Mouse (Mus musculus) heart, adult 2 months (tissue): ENCODE measurements around the gene Sp4. TPM values are rescaled to one million over a fixed set of nuclear protein-coding genes. Genes with fewer than 3 reads are reported as not detected.

Experiments used
- DNase-seq, 2 experiments: peaks; one replicate each; pipeline ENCODE4 v3.0.0; 2021
- H3K27ac ChIP-seq: fragments of 200-600 bp; 2 replicates; pipeline ENCODE4 v1.8.1; 2022
- H3K27me3 ChIP-seq: fragments of 200-500 bp; 2 replicates; pipeline ENCODE4 v1.6.1; 2012; ENCODE audit warnings: mild to moderate bottlenecking, low read length, inconsistent platforms, mixed read lengths; ENCODE audit not compliant: control insufficient read depth, insufficient read depth
- H3K36me3 ChIP-seq: fragments of 200-500 bp; 2 replicates; pipeline ENCODE4 v1.6.1; 2012; ENCODE audit warnings: low read length, inconsistent platforms; ENCODE audit not compliant: control insufficient read depth, insufficient read depth
- H3K4me1 ChIP-seq: fragments of 200-500 bp; 2 replicates; pipeline ENCODE4 v1.6.1; 2011; ENCODE audit warnings: low read length; ENCODE audit not compliant: control insufficient read depth, insufficient read depth
- H3K4me3 ChIP-seq: fragments of 200-600 bp; 2 replicates; pipeline ENCODE4 v1.8.1; 2022
- H3K79me2 ChIP-seq: fragments of 200-500 bp; replicated peaks from 2 replicates; pipeline ENCODE4 v1.6.1; 2012; ENCODE audit warnings: mild to moderate bottlenecking, inconsistent platforms, low read length, moderate library complexity, mixed read lengths; ENCODE audit not compliant: control insufficient read depth, insufficient read depth
- H3K9ac ChIP-seq: fragments of 200-500 bp; 2 replicates; pipeline ENCODE4 v1.6.1; 2012; ENCODE audit warnings: low read depth, mild to moderate bottlenecking, control low read depth, inconsistent platforms, low read length, mixed read lengths
- CTCF ChIP-seq: fragments of 200-600 bp; IDR thresholded peaks from 2 replicates; pipeline ENCODE4 v1.8.1; 2022; ENCODE audit warnings: antibody characterized with exemption, mild to moderate bottlenecking, moderate library complexity
- EP300 ChIP-seq: fragments of 200-500 bp; IDR thresholded peaks from 2 replicates; pipeline ENCODE4 v1.6.1; 2011; ENCODE audit warnings: low read depth, low read length, control low read depth; ENCODE audit not compliant: insufficient read depth
- POLR2A ChIP-seq: fragments of 200-500 bp; IDR thresholded peaks from 2 replicates; pipeline ENCODE4 v1.6.1; 2011; ENCODE audit warnings: mild to moderate bottlenecking, low read depth, low read length, control low read depth; ENCODE audit not compliant: insufficient read depth
- WGBS: fragments of 180-500 bp; shearing (Covaris S2); methylation state at CpG from one replicate; pipeline ENCODE4 v1.1.7; 2018; 5-methylcytosine and 5-hydroxymethylcytosine counted together
- intact Hi-C: fragments of 180-260 bp; cut with DNase I; formaldehyde crosslinking; loops from one replicate; pipeline ENCODE4 v1.15.1; 2025
- polyA plus RNA-seq: library from polyadenylated mRNA; depleted of rRNA; stranded (reverse); fragments of >200 nt; gene quantifications from 2 replicates; pipeline ENCODE4 v1.2.3, GENCODE M21; 2012
- total RNA-seq, 2 experiments: library from RNA; stranded (reverse); gene quantifications; 2 replicates each; pipeline ENCODE4 v1.2.3; 2021

Sp4 gene
- total and polyA plus RNA-seq, 3 experiments: 4.4 to 12.0 (median 9.5) TPM

- no peak for DNase-seq
- Histone ChIP-seq H3K27ac (no peak overlapping the region), H3K36me3 (no peaks in the 10 kb centered on the region), H3K4me3 (no peak overlapping the region), H3K27me3 (no peaks in the 10 kb centered on the region), H3K79me2 (no peaks in the 10 kb centered on the region), H3K4me1 (no peaks in the 10 kb centered on the region), H3K9ac (no peak overlapping the region)
- no peak for TF ChIP-seq EP300
- no peak for TF ChIP-seq POLR2A
- no peak for TF ChIP-seq CTCF
- WGBS: 91% methylated on average over 2 of the region's 2 CpGs
- intact Hi-C loops: no loop called here
Observed at GRCm38 (mm10) chr12:118326161-118326560, 24.9 kb upstream of the Sp4 start.

- H3K4me1 ChIP-seq: no peaks in the 10 kb centered on the region
- no peak for DNase-seq
- intact Hi-C loops: no loop called here
- TF ChIP-seq EP300 (no peak), POLR2A (no peak), CTCF (no peak)
- no peak overlapping the region for H3K4me3 ChIP-seq
- H3K27ac ChIP-seq: no peak overlapping the region
- H3K9ac ChIP-seq: no peak overlapping the region
- no peaks in the 10 kb centered on the region for H3K79me2 ChIP-seq
- no peaks in the 10 kb centered on the region for H3K27me3 ChIP-seq
- H3K36me3 ChIP-seq: no peaks in the 10 kb centered on the region
Observed at GRCm38 (mm10) chr12:118320076-118320475, 18.8 kb upstream of the Sp4 start.

GRCm38 (mm10) chr12:118314477-118314845 lies 13.2 kb upstream of the Sp4 start:
- no peak overlapping the region for H3K9ac ChIP-seq
- TF ChIP-seq CTCF: no peak
- TF ChIP-seq EP300: no peak
- TF ChIP-seq POLR2A: no peak
- H3K4me3 ChIP-seq: no peak overlapping the region
- no peak for DNase-seq
- no peaks in the 10 kb centered on the region for H3K79me2 ChIP-seq
- no peaks in the 10 kb centered on the region for H3K36me3 ChIP-seq
- intact Hi-C loops: no loop called here
- no peaks in the 10 kb centered on the region for H3K27me3 ChIP-seq
- no peak overlapping the region for H3K27ac ChIP-seq
- H3K4me1 ChIP-seq: no peaks in the 10 kb centered on the region
- WGBS: 44% methylated on average over 2 of the region's 2 CpGs

GRCm38 (mm10) chr12:118313805-118314476 lies 12.7 kb upstream of the Sp4 start:
- no peak for TF ChIP-seq CTCF
- no peak for TF ChIP-seq POLR2A
- TF ChIP-seq EP300: no peak
- no peak overlapping the region for H3K9ac ChIP-seq
- H3K79me2 ChIP-seq: no peaks in the 10 kb centered on the region
- no peak for DNase-seq
- no peaks in the 10 kb centered on the region for H3K27me3 ChIP-seq
- H3K27ac ChIP-seq: no peak overlapping the region
- H3K4me1 ChIP-seq: no peaks in the 10 kb centered on the region
- 66% methylated on average over 3 of the region's 3 CpGs for WGBS
- H3K4me3 ChIP-seq: no peak overlapping the region
- intact Hi-C loops: no loop called here
- no peaks in the 10 kb centered on the region for H3K36me3 ChIP-seq

- TF ChIP-seq EP300 (no peak), CTCF (no peak), POLR2A (no peak)
- intact Hi-C loops: loop anchor here (10.0 kb wide), 1 partner anchor 541 kb away; the partner anchor contains the start of gene Sp8
- Histone ChIP-seq H3K27me3 (no peaks in the 10 kb centered on the region), H3K4me3 (no peak overlapping the region), H3K79me2 (no peaks in the 10 kb centered on the region), H3K9ac (no peak overlapping the region), H3K36me3 (no peaks in the 10 kb centered on the region; the same call in 1 of the 2 replicates), H3K4me1 (peaks cover 6% of the 10 kb centered on the region), H3K27ac (no peak overlapping the region)
- WGBS: 72% methylated on average over 3 of the region's 3 CpGs
- no peak for DNase-seq
Observed at GRCm38 (mm10) chr12:118303586-118303985, 2.3 kb upstream of the Sp4 start.

GRCm38 (mm10) chr12:118303066-118303465 lies 1.8 kb upstream of the Sp4 start:
- intact Hi-C loops: loop anchor here (10.0 kb wide), 1 partner anchor 542 kb away; the partner anchor contains the start of gene Sp8
- H3K4me1 ChIP-seq: peaks cover 7% of the 10 kb centered on the region
- no peaks in the 10 kb centered on the region for H3K27me3 ChIP-seq
- peak overlapping the region; percentile 85 for H3K27ac ChIP-seq
- H3K4me3 ChIP-seq: no peak overlapping the region
- no peak for TF ChIP-seq POLR2A
- no peak for TF ChIP-seq EP300
- TF ChIP-seq CTCF: no peak
- no peaks in the 10 kb centered on the region for H3K79me2 ChIP-seq
- no peak for DNase-seq
- H3K9ac ChIP-seq: no peak overlapping the region
- 96% methylated on average over 5 of the region's 5 CpGs for WGBS
- H3K36me3 ChIP-seq: no peaks in the 10 kb centered on the region; the same call in 1 of the 2 replicates
